Mouse (Mus musculus) brain, embryonic 14.5 days (tissue): ENCODE measurements around the gene Zfp980.
"Not testable (repeated sequence)": the region's sequence is repeated elsewhere in the genome, so short reads cannot be mapped to it uniquely, and the experiment has no call there.

Experiments used
- CTCF ChIP-seq: fragments of 200-500 bp; IDR thresholded peaks from 2 replicates; pipeline ENCODE4 v1.5.1; 2012; ENCODE audit warnings: inconsistent platforms, mild to moderate bottlenecking, moderate library complexity, borderline replicate concordance; ENCODE audit not compliant: insufficient read depth, insufficient read length; ENCODE audit errors: extremely low read depth
- POLR2A ChIP-seq: fragments of 200-500 bp; IDR thresholded peaks from 2 replicates; pipeline ENCODE4 v1.6.1; 2012; ENCODE audit warnings: mild to moderate bottlenecking, inconsistent platforms, borderline replicate concordance; ENCODE audit not compliant: poor library complexity, insufficient read depth, insufficient read length, severe bottlenecking; ENCODE audit errors: extremely low read depth

DNA sequence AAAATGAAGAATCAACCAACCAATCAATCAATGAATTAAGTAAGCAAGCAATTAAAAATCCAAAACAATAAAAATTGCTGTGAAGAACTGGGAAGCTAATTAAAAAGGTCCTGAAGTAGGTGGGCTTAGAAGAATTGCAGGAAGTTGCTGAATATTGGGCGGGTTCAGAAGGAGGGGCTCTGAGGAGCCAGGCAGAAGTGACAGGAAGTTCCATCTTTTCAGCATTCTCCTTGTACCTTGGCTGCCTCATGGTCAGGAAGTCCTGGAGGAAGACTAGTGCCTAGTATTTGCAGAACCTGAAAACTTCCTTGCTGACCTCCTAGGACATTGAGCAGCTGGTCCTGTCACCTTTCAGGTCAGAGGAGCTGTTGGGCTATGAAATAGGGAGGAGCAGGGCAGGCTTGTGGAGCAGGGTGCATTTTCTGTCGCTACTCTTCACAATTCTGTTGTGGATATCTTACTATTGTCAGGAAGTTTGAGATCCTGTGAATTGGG, 3.8 kb downstream of the Zfp980 start:
- TF ChIP-seq CTCF, POLR2A: not testable (repeated sequence)
